Mouse (Mus musculus): ENCODE data around the gene Hspbp1. TPM values are rescaled to one million over a fixed set of nuclear protein-coding genes. Genes with fewer than 3 reads are reported as not detected.
A peak's percentile ranks its signal among the peaks of the same experiment; 100 is the strongest.

Hspbp1 gene
- 10 to 100 TPM; 83.7 to 95.5 (median 89.4) TPM for total RNA-seq (2022)

GRCm38 (mm10) chr7:4684632-4685417 is at the start of gene Hspbp1:
Hspbp1 (minus strand) TSS chr7:4685068.
- DNase-seq (ENCODE audit: low spot score in 2 of 2): peak; percentile 84 to 94

GRCm38 (mm10) chr7:4732968-4733392 is 48.1 kb upstream of the Hspbp1 start:
- DNase-seq (ENCODE audit: low spot score in 2 of 2): no peak

- no peak for DNase-seq (ENCODE audit: low spot score in 2 of 2)
Measured at GRCm38 (mm10) chr7:4731090-4731489, 46.2 kb upstream of the Hspbp1 start.

GRCm38 (mm10) chr7:4725169-4725568 is 40.3 kb upstream of the Hspbp1 start, which contains the start of gene Tmem150b:
Tmem150b (minus strand) TSS chr7:4725249.
- no peak for DNase-seq (ENCODE audit: low spot score in 2 of 2)

GRCm38 (mm10) chr7:4724359-4724758 is 39.5 kb upstream of the Hspbp1 start:
- DNase-seq (ENCODE audit: low spot score in 2 of 2): no peak

GRCm38 (mm10) chr7:4723508-4723907 is 38.6 kb upstream of the Hspbp1 start:
- no peak for DNase-seq (ENCODE audit: low spot score in 2 of 2)

GRCm38 (mm10) chr7:4719276-4719675 is 34.4 kb upstream of the Hspbp1 start:
- no peak for DNase-seq (ENCODE audit: low spot score in 2 of 2)

- no peak for DNase-seq (ENCODE audit: low spot score in 2 of 2)
Measured at GRCm38 (mm10) chr7:4716955-4717354, 32.1 kb upstream of the Hspbp1 start.

- DNase-seq (ENCODE audit: low spot score in 2 of 2): no peak
Measured at GRCm38 (mm10) chr7:4712594-4712993, 27.7 kb upstream of the Hspbp1 start.

GRCm38 (mm10) chr7:4705098-4705497 is 20.2 kb upstream of the Hspbp1 start:
- no peak for DNase-seq (ENCODE audit: low spot score in 2 of 2)

- DNase-seq (ENCODE audit: low spot score in 2 of 2): no peak
Measured at GRCm38 (mm10) chr7:4703195-4703594, 18.3 kb upstream of the Hspbp1 start.

- no peak for DNase-seq (ENCODE audit: low spot score in 2 of 2)
Measured at GRCm38 (mm10) chr7:4702334-4702733, 17.5 kb upstream of the Hspbp1 start.

GRCm38 (mm10) chr7:4693004-4693403 is 8.1 kb upstream of the Hspbp1 start:
- DNase-seq (ENCODE audit: low spot score in 2 of 2): no peak

- DNase-seq (ENCODE audit: low spot score in 2 of 2): peak in 1 of 2 experiments; percentile 30
Measured at GRCm38 (mm10) chr7:4690951-4691653, 6.2 kb upstream of the Hspbp1 start.

- DNase-seq (ENCODE audit: low spot score in 2 of 2): peak; percentile 60 to 82
Measured at GRCm38 (mm10) chr7:4690387-4690786, 5.5 kb upstream of the Hspbp1 start, which contains the start of gene Brsk1. Brsk1 (plus strand) TSS chr7:4690604.

- DNase-seq (ENCODE audit: low spot score in 2 of 2): no peak
Measured at GRCm38 (mm10) chr7:4684203-4684602, 665 bp downstream of the Hspbp1 start.

GRCm38 (mm10) chr7:4683307-4683706 is 1.6 kb downstream of the Hspbp1 start:
- no peak for DNase-seq (ENCODE audit: low spot score in 2 of 2)

GRCm38 (mm10) chr7:4675200-4675599 is 9.7 kb downstream of the Hspbp1 start:
- DNase-seq (ENCODE audit: low spot score in 2 of 2): no peak

GRCm38 (mm10) chr7:4674114-4674731 is 10.6 kb downstream of the Hspbp1 start:
- no peak for DNase-seq (ENCODE audit: low spot score in 2 of 2)

GRCm38 (mm10) chr7:4671956-4672355 is 12.9 kb downstream of the Hspbp1 start:
- DNase-seq (ENCODE audit: low spot score in 2 of 2): no peak

- DNase-seq (ENCODE audit: low spot score in 2 of 2): no peak
Measured at GRCm38 (mm10) chr7:4670655-4671255, 14.1 kb downstream of the Hspbp1 start.

- no peak for DNase-seq (ENCODE audit: low spot score in 2 of 2)
Measured at GRCm38 (mm10) chr7:4669156-4669555, 15.7 kb downstream of the Hspbp1 start.
